Mouse (Mus musculus) small intestine, adult 10 weeks (tissue): ENCODE results near the gene Dusp27. TPM values are rescaled to one million over a fixed set of nuclear protein-coding genes. Genes with fewer than 3 reads are reported as not detected.

Experiments used
- polyA plus RNA-seq: library from polyadenylated mRNA; stranded (reverse); fragments of 350-450 nt; fragmentation: Illumina TruSeq; extraction: RNeasy Lipid Tissue Mini Kit (QIAGEN cat#74804); gene quantifications from one replicate; pipeline ENCODE4 v1.2.3, GENCODE M21; 2014; ENCODE audit warnings: low replicate concordance

Dusp27 gene
- not detected for polyA plus RNA-seq

GRCm38 (mm10) chr1:166127719-166128118, at the start of gene Dusp27:
Dusp27 (minus strand) TSS chr1:166127922.

GRCm38 (mm10) chr1:166130224-166130860, 2.6 kb upstream of the Dusp27 start, which contains the start of gene Gpa33:
Gpa33 (plus strand) TSS chr1:166130238.

Other genes starting within 250 kb of the Dusp27 start
- 8.8 TPM for gene Pou2f1, start 125.2 kb downstream of the Dusp27 start, polyA plus RNA-seq
- gene Gpa33, start 2.3 kb upstream of the Dusp27 start, polyA plus RNA-seq = 88.6 TPM
- gene Mael, start 110.8 kb upstream of the Dusp27 start, polyA plus RNA-seq = not detected
- gene Ildr2, start 126.2 kb upstream of the Dusp27 start, polyA plus RNA-seq = 0.26 TPM